Mouse (Mus musculus) testis, adult 2 months (tissue): ENCODE data around the gene Haghl. TPM values are rescaled to one million over a fixed set of nuclear protein-coding genes. Genes with fewer than 3 reads are reported as not detected.

Experiments
- H3K27ac ChIP-seq: fragments of 200-500 bp; 2 replicates; pipeline ENCODE4 v1.5.1; 2012; ENCODE audit warnings: low read depth, low read length; ENCODE audit not compliant: control insufficient read depth, insufficient read depth
- H3K27me3 ChIP-seq: fragments of 200-500 bp; 2 replicates; pipeline ENCODE4 v1.6.1; 2012; ENCODE audit warnings: mild to moderate bottlenecking, low read length, moderate library complexity; ENCODE audit not compliant: control insufficient read depth, insufficient read depth
- H3K36me3 ChIP-seq: fragments of 200-500 bp; 2 replicates; pipeline ENCODE4 v1.6.1; 2012; ENCODE audit warnings: mild to moderate bottlenecking, low read length; ENCODE audit not compliant: control insufficient read depth, insufficient read depth
- H3K4me1 ChIP-seq: fragments of 200-500 bp; 2 replicates; pipeline ENCODE4 v1.6.1; 2012; ENCODE audit warnings: low read length; ENCODE audit not compliant: control insufficient read depth, insufficient read depth
- H3K4me3 ChIP-seq: fragments of 200-500 bp; 2 replicates; pipeline ENCODE4 v1.5.1; 2012; ENCODE audit warnings: low read depth, mild to moderate bottlenecking, low read length, moderate library complexity, mixed read lengths; ENCODE audit not compliant: control insufficient read depth
- CTCF ChIP-seq: fragments of 200-500 bp; IDR thresholded peaks from 2 replicates; pipeline ENCODE4 v1.5.1; 2012; ENCODE audit warnings: low read depth, mild to moderate bottlenecking, inconsistent platforms, low read length, moderate library complexity; ENCODE audit not compliant: control insufficient read depth, insufficient read depth, insufficient replicate concordance
- POLR2A ChIP-seq: fragments of 200-500 bp; IDR thresholded peaks from 2 replicates; pipeline ENCODE4 v1.6.1; 2012; ENCODE audit warnings: low read depth, mild to moderate bottlenecking, inconsistent platforms, low read length, moderate library complexity; ENCODE audit not compliant: control insufficient read depth
- polyA plus RNA-seq: library from polyadenylated mRNA; depleted of rRNA; stranded (reverse); fragments of >200 nt; gene quantifications from 2 replicates; pipeline ENCODE4 v1.2.3, GENCODE M21; 2012

The Haghl gene
- polyA plus RNA-seq, 1 experiment = 83.4 TPM

- Histone ChIP-seq H3K4me1 (peaks cover 3% of the 10 kb centered on the region; the same call in 1 of the 2 replicates), H3K36me3 (no peaks in the 10 kb centered on the region), H3K27me3 (no peaks in the 10 kb centered on the region), H3K4me3 (peak overlapping the region; percentile 10; the same call in 1 of the 2 replicates), H3K27ac (no peak overlapping the region)
- TF ChIP-seq POLR2A (no peak), CTCF (no peak)
Measured at GRCm38 (mm10) chr17:25762591-25762990, 22.9 kb downstream of the Haghl start.

GRCm38 (mm10) chr17:25761561-25761970 is 23.9 kb downstream of the Haghl start:
- TF ChIP-seq CTCF (no peak), POLR2A (no peak)
- Histone ChIP-seq H3K27me3 (no peaks in the 10 kb centered on the region), H3K4me3 (peak overlapping the region; percentile 17), H3K27ac (0 out of 2 replicates have a peak overlapping the region, but pooled peaks have one; percentile 5), H3K36me3 (no peaks in the 10 kb centered on the region), H3K4me1 (peaks cover 3% of the 10 kb centered on the region; the same call in 1 of the 2 replicates)

DNA sequence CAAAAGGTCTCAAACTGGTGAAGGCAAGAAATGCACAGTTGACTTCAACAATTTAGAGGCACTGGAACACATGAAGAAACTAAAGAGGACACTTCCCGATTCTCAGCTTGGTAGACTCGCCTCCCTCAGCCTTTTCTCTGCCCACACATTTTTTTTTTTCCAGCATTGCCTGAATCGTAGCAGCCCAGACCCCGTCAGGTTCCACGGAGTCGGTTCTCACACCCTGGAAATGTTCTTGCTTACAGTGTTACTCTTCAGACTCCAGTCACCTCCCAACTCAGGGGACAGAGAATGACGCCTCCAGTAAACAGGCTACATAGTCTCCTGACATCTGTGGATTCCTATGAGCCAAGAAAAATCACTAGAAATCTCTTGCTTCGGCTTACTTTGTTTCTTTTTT is 25.3 kb downstream of the Haghl start:
- TF ChIP-seq CTCF (no peak), POLR2A (no peak)
- peaks cover 3% of the 10 kb centered on the region; the same call in 1 of the 2 replicates for H3K4me1 ChIP-seq
- H3K27me3 ChIP-seq = no peaks in the 10 kb centered on the region

DNA sequence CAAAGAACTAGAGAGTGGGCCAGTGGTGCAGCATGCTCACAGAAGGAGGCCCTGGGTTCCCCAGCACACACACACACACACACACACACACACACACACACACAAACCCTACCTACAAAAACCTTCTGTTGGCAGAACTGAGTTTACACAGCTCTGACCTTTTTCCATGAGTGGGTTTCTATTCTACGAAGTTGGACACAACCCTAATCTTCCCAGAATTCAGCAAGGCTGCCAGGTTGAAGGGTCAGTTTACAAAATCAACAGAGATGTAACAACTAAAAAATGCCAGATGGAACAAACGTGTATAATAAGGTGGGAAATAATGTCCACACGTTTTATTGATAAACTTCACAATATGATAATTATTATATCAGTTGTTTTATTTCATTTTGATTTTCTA is 27.8 kb downstream of the Haghl start:
- H3K27me3 ChIP-seq = no peaks in the 10 kb centered on the region
- TF ChIP-seq POLR2A (no peak), CTCF (no peak)
- H3K4me1 ChIP-seq = no peaks in the 10 kb centered on the region
- H3K4me3 ChIP-seq = no peak overlapping the region
- no peak overlapping the region for H3K27ac ChIP-seq
- H3K36me3 ChIP-seq = no peaks in the 10 kb centered on the region

More for the DNA sequence above, 25.3 kb downstream of the Haghl start:
- Histone ChIP-seq H3K4me3 (peak overlapping the region; percentile 41), H3K36me3 (no peaks in the 10 kb centered on the region), H3K27ac (no peak overlapping the region)

DNA sequence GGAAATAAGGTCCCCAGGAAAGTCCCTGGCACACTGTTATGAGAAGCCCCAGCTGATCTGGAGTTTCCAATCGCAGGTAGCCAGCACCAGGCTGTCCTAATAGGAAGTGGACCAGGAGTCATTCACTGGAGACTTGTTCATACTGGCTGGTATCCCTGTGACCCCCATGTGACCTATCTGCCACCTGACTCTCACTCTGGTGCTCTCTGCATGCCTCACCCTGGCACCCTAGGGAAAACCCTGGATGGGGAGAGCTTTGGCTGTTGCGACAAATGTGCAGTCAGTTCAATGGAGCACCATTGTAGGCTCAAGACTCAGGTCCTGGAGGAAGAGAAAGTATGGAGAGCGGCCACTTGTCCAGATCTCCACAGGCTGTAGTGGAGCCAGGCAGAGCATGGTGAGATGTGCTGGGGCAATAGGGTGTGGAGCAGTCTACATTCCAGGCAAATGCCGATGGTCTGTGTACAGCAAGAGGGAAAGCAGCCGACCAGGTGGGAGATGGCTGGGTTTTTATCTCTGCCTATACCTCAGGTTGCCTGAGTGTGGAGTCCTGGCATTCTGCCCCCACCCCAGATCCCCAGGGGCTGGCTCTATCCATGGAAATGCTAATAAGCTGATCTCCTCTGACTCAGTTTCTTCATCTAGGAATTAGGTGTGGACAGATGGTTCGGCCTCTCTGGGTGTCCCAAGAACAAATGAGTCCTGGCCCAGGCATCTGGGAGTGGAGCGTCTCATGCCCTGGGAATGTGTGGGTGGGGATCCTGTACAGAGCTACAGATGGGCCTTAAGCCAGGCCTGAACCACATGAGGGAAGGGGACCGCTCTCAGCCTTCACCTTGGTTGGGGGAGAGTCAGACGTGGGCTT is 28.9 kb downstream of the Haghl start:
- Histone ChIP-seq H3K36me3 (no peaks in the 10 kb centered on the region), H3K4me3 (no peak overlapping the region), H3K27ac (no peak overlapping the region), H3K4me1 (no peaks in the 10 kb centered on the region), H3K27me3 (no peaks in the 10 kb centered on the region)
- TF ChIP-seq POLR2A (no peak), CTCF (no peak)

GRCm38 (mm10) chr17:25755627-25756377 is 29.7 kb downstream of the Haghl start:
- H3K4me3 ChIP-seq = no peak overlapping the region
- no peak overlapping the region for H3K27ac ChIP-seq
- H3K36me3 ChIP-seq = no peaks in the 10 kb centered on the region
- no peaks in the 10 kb centered on the region for H3K4me1 ChIP-seq
- TF ChIP-seq POLR2A (no peak), CTCF (no peak)
- no peaks in the 10 kb centered on the region for H3K27me3 ChIP-seq

DNA sequence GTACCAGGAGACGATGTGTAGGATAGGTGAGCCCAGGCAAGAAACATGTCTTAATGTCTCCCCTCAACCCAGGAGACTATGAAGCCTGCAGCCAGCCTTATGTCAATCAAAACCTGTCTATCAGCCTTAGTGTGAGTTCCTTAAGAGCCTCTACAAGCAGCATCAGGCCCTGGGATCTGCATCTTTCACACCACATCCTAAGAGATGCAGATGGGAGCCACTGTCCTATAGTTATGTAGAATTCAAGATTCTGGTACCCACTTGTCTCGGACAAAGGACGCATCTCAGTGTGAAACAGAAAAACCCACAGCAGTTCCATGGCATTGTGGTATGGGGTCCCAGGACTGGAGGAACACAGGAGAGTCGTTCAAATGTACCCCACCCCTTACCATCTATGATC is 30.4 kb downstream of the Haghl start:
- H3K27me3 ChIP-seq = no peaks in the 10 kb centered on the region
- no peak for TF ChIP-seq CTCF
- TF ChIP-seq POLR2A = no peak
- no peaks in the 10 kb centered on the region for H3K36me3 ChIP-seq
- H3K27ac ChIP-seq = no peak overlapping the region
- no peak overlapping the region for H3K4me3 ChIP-seq
- H3K4me1 ChIP-seq = no peaks in the 10 kb centered on the region
